Comparison of ENCODE assay signal across 15 mouse cellular contexts in the genomic region with DNA sequence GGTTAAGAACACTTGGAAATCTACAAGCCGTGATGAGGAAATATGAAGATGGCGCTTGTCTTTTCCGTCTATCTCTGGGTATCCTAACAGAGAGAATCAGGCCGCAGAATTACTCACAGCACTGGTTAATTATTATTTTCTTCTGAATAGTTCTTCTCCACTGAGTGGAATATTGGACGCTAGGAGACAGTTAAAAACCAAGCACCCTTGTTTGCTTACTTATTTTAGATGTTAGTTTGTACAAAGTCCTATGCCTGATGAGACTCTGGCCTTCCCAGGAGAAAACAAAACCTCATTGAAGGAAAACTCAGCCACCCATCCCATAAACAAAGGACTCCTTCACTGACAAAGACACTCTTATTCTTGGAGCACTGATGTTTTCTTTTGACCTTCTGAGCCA.
"Had no signal": no experiment of that assay in that cellular context is flagged by ENCODE, and none has a peak within 500 bp of the region (broad histone marks: within the 10 kb centered on the region; RNA-seq: fewer than 3 reads in every experiment).

No protein-coding gene starts in this region.

- H3K27ac ChIP-seq: limb, embryonic 12.5 days; lung, embryonic 15.5 days; macrophage; midbrain, embryonic 15.5 days; neural tube, embryonic 12.5 days had no signal

- H3K9me3 ChIP-seq: limb, embryonic 12.5 days; lung, embryonic 15.5 days; megakaryocyte, embryonic 14.5 days; midbrain, embryonic 15.5 days; neural tube, embryonic 12.5 days had no signal

- H3K36me3 ChIP-seq: limb, embryonic 12.5 days; lung, embryonic 15.5 days; midbrain, embryonic 15.5 days; neural tube, embryonic 12.5 days had no signal

- ATAC-seq: intestine, embryonic 16.5 days; midbrain, embryonic 15.5 days had no signal

- H3K27me3 ChIP-seq: limb, embryonic 12.5 days; lung, embryonic 15.5 days; megakaryocyte, embryonic 14.5 days; midbrain, embryonic 15.5 days; neural tube, embryonic 12.5 days had no signal

- H3K9ac ChIP-seq: limb, embryonic 12.5 days; lung, embryonic 15.5 days; midbrain, embryonic 15.5 days; neural tube, embryonic 12.5 days had no signal

- H3K4me2 ChIP-seq: limb, embryonic 12.5 days; liver, embryonic 11.5 days; lung, embryonic 15.5 days; midbrain, embryonic 11.5 days; midbrain, embryonic 15.5 days; neural tube, embryonic 12.5 days had no signal

- DNase-seq: layer of hippocampus, postnatal 36 days; lung, postnatal 14 days; right cerebral cortex, postnatal 4 days; spleen, adult 18-20 months; thymus, adult 18-20 months; thymus, postnatal 14 days had no signal

- H3K4me3 ChIP-seq: limb, embryonic 12.5 days; lung, embryonic 15.5 days; megakaryocyte, embryonic 14.5 days; midbrain, embryonic 15.5 days; neural tube, embryonic 12.5 days had no signal

- H3K4me1 ChIP-seq: limb, embryonic 12.5 days; lung, embryonic 15.5 days; midbrain, embryonic 15.5 days; neural tube, embryonic 12.5 days had no signal
